Mouse (Mus musculus) skeletal muscle tissue, postnatal 0 days (tissue): ENCODE measurements around the gene Rfx4. TPM values are rescaled to one million over a fixed set of nuclear protein-coding genes. Genes with fewer than 3 reads are reported as not detected.

ENCODE experiments used
- polyA plus RNA-seq: library from polyadenylated mRNA; unstranded; fragments of >200 nt; fragmentation: Nextera tagmentation; extraction: Ambion mirVana; gene quantifications from 2 replicates; pipeline ENCODE4 v1.2.1, GENCODE M21; 2015

The Rfx4 gene
- 0.09 and 0.15 TPM in 2 replicates for polyA plus RNA-seq

GRCm38 (mm10) chr10:84755786-84756203 is at the start of gene Rfx4:
Gene Rfx4, plus strand, starts transcription at chr10:84756062.

GRCm38 (mm10) chr10:84916810-84917730 is 161.2 kb downstream of the Rfx4 start, which contains the start of gene Ric8b:
Gene Ric8b, plus strand, starts transcription at chr10:84917616.

Other genes starting within 250 kb of the Rfx4 start
- 51.2 and 75.8 TPM in 2 replicates for gene Ckap4, start 222.0 kb upstream of the Rfx4 start, polyA plus RNA-seq
- 51.0 and 61.3 TPM in 2 replicates for gene Tcp11l2, start 179.4 kb upstream of the Rfx4 start, polyA plus RNA-seq
- gene Polr3b, start 133.8 kb upstream of the Rfx4 start, polyA plus RNA-seq, result 6.4 and 7.1 TPM in 2 replicates
- gene Ric8b, start 161.6 kb downstream of the Rfx4 start, polyA plus RNA-seq, result 16.0 and 16.2 TPM in 2 replicates